Mouse (Mus musculus) cerebellum, adult 2 months (tissue): ENCODE measurements at regions not wholly inside any gene's neighbourhood (a gene's known extent, or its start where the extent isn't known, plus 50 kb on each side); places are given as distances from the start of the nearest gene placed in this dataset.
A peak's percentile ranks its signal among the peaks of the same experiment; 100 is the strongest.

ENCODE experiments used
- DNase-seq, 2 experiments: peaks; one replicate each; pipeline ENCODE4 v3.0.0; 2021
- H3K27ac ChIP-seq: fragments of 200-500 bp; 2 replicates; pipeline ENCODE4 v1.5.1; 2012; ENCODE audit warnings: low read length, control low read depth, inconsistent platforms; ENCODE audit not compliant: insufficient read depth
- H3K27me3 ChIP-seq: fragments of 200-500 bp; 2 replicates; pipeline ENCODE4 v1.6.1; 2012; ENCODE audit warnings: inconsistent platforms, mild to moderate bottlenecking, low read length, moderate library complexity; ENCODE audit not compliant: control insufficient read depth, insufficient read depth
- H3K4me1 ChIP-seq: fragments of 200-500 bp; 2 replicates; pipeline ENCODE4 v1.6.1; 2011; ENCODE audit warnings: low read length; ENCODE audit not compliant: control insufficient read depth, insufficient read depth
- H3K4me3 ChIP-seq: fragments of 200-500 bp; replicated peaks from 2 replicates; pipeline ENCODE3; 2011; ENCODE audit warnings: mild to moderate bottlenecking, low read depth, low read length, control low read depth; ENCODE audit not compliant: insufficient read depth
- CTCF ChIP-seq: fragments of 200-500 bp; IDR thresholded peaks from 2 replicates; pipeline ENCODE4 v1.5.1; 2011; ENCODE audit warnings: low read depth, mild to moderate bottlenecking, control low read depth, low read length, moderate library complexity, borderline replicate concordance; ENCODE audit not compliant: insufficient read depth
- POLR2A ChIP-seq: fragments of 200-500 bp; IDR thresholded peaks from 2 replicates; pipeline ENCODE4 v1.6.1; 2011; ENCODE audit warnings: low read length, control low read depth, borderline replicate concordance; ENCODE audit not compliant: insufficient read depth
- WGBS: fragments of 180-500 bp; shearing (Covaris S2); methylation state at CpG from one replicate; pipeline ENCODE4 v1.1.7; 2018; 5-methylcytosine and 5-hydroxymethylcytosine counted together

- DNase-seq = no peak
Measured at GRCm38 (mm10) chr2:56714568-56714967, 409.2 kb downstream of the Nr4a2 start.

GRCm38 (mm10) chr2:56683574-56683973 is 440.2 kb downstream of the Nr4a2 start:
- Histone ChIP-seq H3K4me3 (no peak overlapping the region), H3K4me1 (no peaks in the 10 kb centered on the region), H3K27ac (no peak overlapping the region), H3K27me3 (no peaks in the 10 kb centered on the region)
- DNase-seq = no peak
- no peak for TF ChIP-seq CTCF
- no peak for TF ChIP-seq POLR2A
- WGBS = 48% methylated on average over 2 of the region's 2 CpGs

More at GRCm38 (mm10) chr2:56714568-56714967, 409.2 kb downstream of the Nr4a2 start:
- H3K4me1 ChIP-seq = no peaks in the 10 kb centered on the region
- H3K27ac ChIP-seq = no peak overlapping the region
- no peak for TF ChIP-seq POLR2A
- no peak for TF ChIP-seq CTCF
- H3K4me3 ChIP-seq = no peak overlapping the region
- no peaks in the 10 kb centered on the region for H3K27me3 ChIP-seq

- Histone ChIP-seq H3K4me3 (no peak overlapping the region), H3K27me3 (no peaks in the 10 kb centered on the region), H3K27ac (no peak overlapping the region), H3K4me1 (no peaks in the 10 kb centered on the region)
- 80% methylated on average over 4 of the region's 4 CpGs for WGBS
- TF ChIP-seq CTCF (no peak), POLR2A (no peak)
- DNase-seq = no peak
Measured at GRCm38 (mm10) chr2:56673861-56674260, 449.9 kb downstream of the Nr4a2 start.

- Histone ChIP-seq H3K4me3 (no peak overlapping the region), H3K27ac (no peak overlapping the region), H3K4me1 (no peaks in the 10 kb centered on the region), H3K27me3 (no peaks in the 10 kb centered on the region)
- TF ChIP-seq CTCF (no peak), POLR2A (no peak)
- peak in 1 of 2 experiments; percentile 1 for DNase-seq
Measured at GRCm38 (mm10) chr2:56672711-56673110, 451.1 kb downstream of the Nr4a2 start.

- H3K27ac ChIP-seq = no peak overlapping the region
- no peak for DNase-seq
- no peak overlapping the region for H3K4me3 ChIP-seq
- TF ChIP-seq POLR2A = no peak
- no peak for TF ChIP-seq CTCF
- no peaks in the 10 kb centered on the region for H3K27me3 ChIP-seq
- H3K4me1 ChIP-seq = no peaks in the 10 kb centered on the region
- 26% methylated on average over 8 of the region's 8 CpGs for WGBS
Measured at GRCm38 (mm10) chr2:56662306-56662956, 461.4 kb downstream of the Nr4a2 start.
